Mouse (Mus musculus): Measurements from ENCODE around the gene Gm49378. TPM values are rescaled to one million over a fixed set of nuclear protein-coding genes. Genes with fewer than 3 reads are reported as not detected.
A peak's percentile ranks its signal among the peaks of the same experiment; 100 is the strongest.

The Gm49378 gene
- 0.74 and 2.1 TPM in 2 replicates for polyA plus RNA-seq (2015; fragmentation: Nextera tagmentation; extraction: Ambion mirVana)

- no peak within 1 kb of the TSS for H3K27ac ChIP-seq
- no peak for ATAC-seq (replicated peaks; ENCODE audit: insufficient number of reproducible peaks, insufficient read depth, low FRiP score, low read depth)
- WGBS = 90% methylated on average over 9 of the region's 9 CpGs
- H3K27me3 ChIP-seq = no peaks in the 10 kb centered on the region
- peaks cover 68% of the 10 kb centered on the region for H3K36me3 ChIP-seq
- H3K4me2 ChIP-seq = no peak within 1 kb of the TSS
- H3K4me1 ChIP-seq (replicated peaks) = peaks cover 26% of the 10 kb centered on the region
- no peak within 1 kb of the TSS for H3K4me3 ChIP-seq
- H3K9ac ChIP-seq = no peak within 1 kb of the TSS
- no peaks in the 10 kb centered on the region for H3K9me3 ChIP-seq (replicated peaks)
Measured at GRCm38 (mm10) chr14:55637795-55638194, at the start of gene Gm49378. Gene Gm49378 (minus strand): TSS chr14:55637895.

GRCm38 (mm10) chr14:55682118-55682493, 44.4 kb upstream of the Gm49378 start:
- Histone ChIP-seq H3K9me3 (replicated peaks) (no peaks in the 10 kb centered on the region), H3K36me3 (peaks cover 32% of the 10 kb centered on the region), H3K4me2 (peak overlapping the region; percentile 78), H3K4me1 (replicated peaks) (peaks cover 8% of the 10 kb centered on the region), H3K27me3 (peaks cover 4% of the 10 kb centered on the region; the same call in 1 of the 2 replicates), H3K27ac (peak overlapping the region; percentile 87), H3K9ac (peak overlapping the region; percentile 87), H3K4me3 (peak overlapping the region; percentile 82)
- ATAC-seq (replicated peaks; ENCODE audit: insufficient number of reproducible peaks, insufficient read depth, low FRiP score, low read depth) = no peak
- WGBS = 9% methylated on average over 3 of the region's 3 CpGs

- under 1% methylated on average over 66 of the region's 66 CpGs for WGBS
- peak within 1 kb of the TSS; percentile 87 for H3K9ac ChIP-seq
- peaks cover 37% of the 10 kb centered on the region for H3K36me3 ChIP-seq
Measured at GRCm38 (mm10) chr14:55681160-55682117, 43.7 kb upstream of the Gm49378 start, which contains the start of gene Tinf2. Gene Tinf2 (minus strand): TSS chr14:55681820.

GRCm38 (mm10) chr14:55677615-55678014, 39.9 kb upstream of the Gm49378 start:
- no peak overlapping the region for H3K4me2 ChIP-seq
- peaks cover 51% of the 10 kb centered on the region for H3K36me3 ChIP-seq
- no peak overlapping the region for H3K4me3 ChIP-seq
- no peak for ATAC-seq (replicated peaks; ENCODE audit: insufficient number of reproducible peaks, insufficient read depth, low FRiP score, low read depth)
- H3K27me3 ChIP-seq = no peaks in the 10 kb centered on the region
- H3K27ac ChIP-seq = no peak overlapping the region
- peaks cover 11% of the 10 kb centered on the region for H3K4me1 ChIP-seq (replicated peaks)
- WGBS = 89% methylated on average over 4 of the region's 4 CpGs
- H3K9me3 ChIP-seq (replicated peaks) = no peaks in the 10 kb centered on the region
- no peak overlapping the region for H3K9ac ChIP-seq

More at GRCm38 (mm10) chr14:55681160-55682117, 43.7 kb upstream of the Gm49378 start, which contains the start of gene Tinf2:
- Histone ChIP-seq H3K4me3 (peak within 1 kb of the TSS; percentile 82), H3K9me3 (replicated peaks) (no peaks in the 10 kb centered on the region), H3K27me3 (no peaks in the 10 kb centered on the region), H3K4me1 (replicated peaks) (peaks cover 8% of the 10 kb centered on the region), H3K27ac (peak within 1 kb of the TSS; percentile 87), H3K4me2 (peak within 1 kb of the TSS; percentile 78)
- peak; percentile 96 for ATAC-seq (replicated peaks; ENCODE audit: insufficient number of reproducible peaks, insufficient read depth, low FRiP score, low read depth)

- H3K4me3 ChIP-seq = peak overlapping the region; percentile 74
- no peaks in the 10 kb centered on the region for H3K27me3 ChIP-seq
- H3K4me1 ChIP-seq (replicated peaks) = peaks cover 18% of the 10 kb centered on the region
- H3K36me3 ChIP-seq = peaks cover 28% of the 10 kb centered on the region
- H3K9ac ChIP-seq = peak overlapping the region; percentile 48; the same call in 1 of the 2 replicates
- peak overlapping the region; percentile 77 for H3K4me2 ChIP-seq
- peak overlapping the region; percentile 83; the same call in 1 of the 2 replicates for H3K27ac ChIP-seq
- whole genome bisulfite sequencing = 75% methylated on average over 7 of the region's 7 CpGs
- no peak for ATAC-seq (replicated peaks; ENCODE audit: insufficient number of reproducible peaks, insufficient read depth, low FRiP score, low read depth)
- H3K9me3 ChIP-seq (replicated peaks) = no peaks in the 10 kb centered on the region
Measured at GRCm38 (mm10) chr14:55672741-55673060, 35.0 kb upstream of the Gm49378 start.

- under 1% methylated on average over 38 of the region's 38 CpGs for WGBS
- Histone ChIP-seq H3K36me3 (peaks cover 22% of the 10 kb centered on the region), H3K27ac (peak within 1 kb of the TSS; percentile 83), H3K9me3 (replicated peaks) (no peaks in the 10 kb centered on the region), H3K4me3 (peak within 1 kb of the TSS; percentile 74), H3K4me2 (peak within 1 kb of the TSS; percentile 77), H3K27me3 (no peaks in the 10 kb centered on the region), H3K4me1 (replicated peaks) (peaks cover 18% of the 10 kb centered on the region), H3K9ac (peak within 1 kb of the TSS; percentile 71)
- peak; percentile 96 for ATAC-seq (replicated peaks; ENCODE audit: insufficient number of reproducible peaks, insufficient read depth, low FRiP score, low read depth)
Measured at GRCm38 (mm10) chr14:55671833-55672740, 34.4 kb upstream of the Gm49378 start, which contains the start of the genes Gmpr2 and Nedd8. Gene Gmpr2 (plus strand): TSS chr14:55671941. Gene Nedd8 (minus strand): TSS chr14:55672124.

GRCm38 (mm10) chr14:55671486-55671832, 33.8 kb upstream of the Gm49378 start:
- H3K4me3 ChIP-seq = peak overlapping the region; percentile 74
- no peaks in the 10 kb centered on the region for H3K27me3 ChIP-seq
- peak overlapping the region; percentile 83 for H3K27ac ChIP-seq
- peak; percentile 41 for ATAC-seq (replicated peaks; ENCODE audit: insufficient number of reproducible peaks, insufficient read depth, low FRiP score, low read depth)
- peak overlapping the region; percentile 77 for H3K4me2 ChIP-seq
- no peaks in the 10 kb centered on the region for H3K9me3 ChIP-seq (replicated peaks)
- H3K36me3 ChIP-seq = peaks cover 20% of the 10 kb centered on the region
- H3K4me1 ChIP-seq (replicated peaks) = peaks cover 18% of the 10 kb centered on the region
- peak overlapping the region; percentile 71 for H3K9ac ChIP-seq
- under 1% methylated on average over 12 of the region's 12 CpGs for WGBS

- H3K9ac ChIP-seq = no peak overlapping the region
- no peak for ATAC-seq (replicated peaks; ENCODE audit: insufficient number of reproducible peaks, insufficient read depth, low FRiP score, low read depth)
- H3K36me3 ChIP-seq = peaks cover 32% of the 10 kb centered on the region
- H3K27me3 ChIP-seq = no peaks in the 10 kb centered on the region
- peak overlapping the region; percentile 77 for H3K27ac ChIP-seq
- peak overlapping the region; percentile 58; the same call in 1 of the 2 replicates for H3K4me2 ChIP-seq
- no peaks in the 10 kb centered on the region for H3K9me3 ChIP-seq (replicated peaks)
- peaks cover 28% of the 10 kb centered on the region for H3K4me1 ChIP-seq (replicated peaks)
- WGBS = 49% methylated on average over 2 of the region's 2 CpGs
- H3K4me3 ChIP-seq = peak overlapping the region; percentile 73
Measured at GRCm38 (mm10) chr14:55660636-55661035, 22.9 kb upstream of the Gm49378 start.

- Histone ChIP-seq H3K27me3 (no peaks in the 10 kb centered on the region), H3K9me3 (replicated peaks) (no peaks in the 10 kb centered on the region), H3K4me3 (peak within 1 kb of the TSS; percentile 73), H3K9ac (peak within 1 kb of the TSS; percentile 65), H3K27ac (peak within 1 kb of the TSS; percentile 77), H3K36me3 (peaks cover 31% of the 10 kb centered on the region), H3K4me1 (replicated peaks) (peaks cover 28% of the 10 kb centered on the region), H3K4me2 (peak within 1 kb of the TSS; percentile 58)
- under 1% methylated on average over 39 of the region's 39 CpGs for WGBS
- peak; percentile 89 for ATAC-seq (replicated peaks; ENCODE audit: insufficient number of reproducible peaks, insufficient read depth, low FRiP score, low read depth)
Measured at GRCm38 (mm10) chr14:55659960-55660573, 22.4 kb upstream of the Gm49378 start, which contains the start of gene Mdp1. Gene Mdp1 (minus strand): TSS chr14:55660508.

GRCm38 (mm10) chr14:55658011-55658410, 20.3 kb upstream of the Gm49378 start:
- peaks cover 22% of the 10 kb centered on the region for H3K36me3 ChIP-seq
- no peak overlapping the region for H3K4me2 ChIP-seq
- H3K4me3 ChIP-seq = no peak overlapping the region
- H3K27ac ChIP-seq = peak overlapping the region; percentile 83
- H3K9ac ChIP-seq = no peak overlapping the region
- WGBS = 83% methylated on average over 5 of the region's 5 CpGs
- H3K9me3 ChIP-seq (replicated peaks) = no peaks in the 10 kb centered on the region
- peaks cover 28% of the 10 kb centered on the region for H3K4me1 ChIP-seq (replicated peaks)
- no peaks in the 10 kb centered on the region for H3K27me3 ChIP-seq
- no peak for ATAC-seq (replicated peaks; ENCODE audit: insufficient number of reproducible peaks, insufficient read depth, low FRiP score, low read depth)

Data from heart, embryonic 15.5 days (tissue).